Mouse (Mus musculus): Measurements from ENCODE around the gene Ccl2. TPM values are rescaled to one million over a fixed set of nuclear protein-coding genes. Genes with fewer than 3 reads are reported as not detected.

Gene Ccl2
- polyA plus RNA-seq, 1 experiment, result not detected

DNA sequence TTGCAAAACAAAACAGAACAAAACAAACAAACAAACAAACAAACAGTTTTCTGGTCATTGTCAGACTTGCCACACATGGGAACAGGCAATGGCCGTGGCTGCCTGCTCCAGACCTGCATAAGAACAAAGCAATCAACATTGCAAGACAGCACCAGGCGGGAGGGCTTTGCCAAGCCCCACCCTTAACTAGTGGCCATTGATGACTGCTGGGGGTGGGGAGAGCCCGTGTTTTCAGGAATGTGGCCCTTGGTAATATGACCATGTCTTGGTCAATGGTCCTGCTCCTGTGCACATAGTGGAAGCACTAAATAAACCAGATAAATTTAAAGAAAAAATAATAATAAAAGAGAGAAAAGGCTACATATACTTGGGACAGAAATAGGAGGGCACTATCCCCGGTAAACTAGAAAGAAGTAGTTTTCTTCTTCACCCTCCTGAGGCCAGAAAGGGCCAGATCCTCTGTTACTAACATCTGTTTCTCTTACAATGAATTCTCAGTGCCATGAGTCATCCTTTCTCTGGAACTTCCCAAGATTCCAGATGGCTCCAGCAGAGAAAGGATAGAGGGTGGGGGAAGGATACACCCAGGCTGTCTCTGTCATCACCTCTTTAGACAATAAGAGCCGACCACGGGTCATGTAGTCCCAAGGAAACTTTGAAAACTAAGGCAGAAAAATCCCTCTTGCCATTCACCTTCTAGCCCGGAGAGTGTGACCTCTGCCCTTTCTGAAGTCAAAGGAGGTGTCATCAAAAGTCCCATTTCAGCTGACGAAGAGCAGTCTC is 23.8 kb upstream of the Ccl2 start:
- WGBS, result 61% methylated on average over 8 of the region's 8 CpGs
- no peak overlapping the region for H3K27ac ChIP-seq (ENCODE audit: insufficient read depth, low read depth, low read length)
- H3K4me3 ChIP-seq (ENCODE audit: insufficient read depth, low read depth, low read length), result no peak overlapping the region
- no peak for TF ChIP-seq CTCF (IDR thresholded peaks at IDR 0.05; ENCODE audit: insufficient read depth, low read depth, low read length)
- peaks cover 2% of the 10 kb centered on the region; the same call in 1 of the 2 replicates for H3K4me1 ChIP-seq (ENCODE audit: control insufficient read depth, insufficient read depth, low read length)

DNA sequence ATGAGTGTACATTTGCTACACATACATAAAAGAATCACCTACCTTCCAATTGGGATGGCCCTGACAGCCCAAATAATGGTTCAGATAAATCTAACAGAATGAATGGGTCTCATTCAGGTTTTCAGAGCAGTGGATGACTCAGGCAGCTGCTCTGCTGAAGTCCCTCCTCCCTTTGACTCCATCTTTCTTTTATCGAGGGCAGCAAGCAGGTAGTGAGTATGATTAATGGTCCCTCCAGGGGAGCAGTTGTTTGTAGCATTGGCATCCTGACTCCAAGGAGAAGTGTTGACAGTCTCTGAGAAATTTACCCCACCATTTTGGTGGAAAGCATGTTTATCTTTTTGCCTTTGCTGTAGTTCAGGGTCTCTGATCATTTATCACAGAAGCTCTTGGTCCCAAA is 21.6 kb upstream of the Ccl2 start:
- TF ChIP-seq CTCF (IDR thresholded peaks at IDR 0.05; ENCODE audit: insufficient read depth, low read depth, low read length), result no peak
- no peak for TF ChIP-seq POLR2A (IDR thresholded peaks at IDR 0.05; ENCODE audit: insufficient read depth, low read depth, low read length)
- Histone ChIP-seq H3K4me1 (ENCODE audit: control insufficient read depth, insufficient read depth, low read length) (peaks cover 2% of the 10 kb centered on the region; the same call in 1 of the 2 replicates), H3K4me3 (ENCODE audit: insufficient read depth, low read depth, low read length) (no peak overlapping the region), H3K27ac (ENCODE audit: insufficient read depth, low read depth, low read length) (no peak overlapping the region)
- WGBS, result 67% methylated on average over 1 of the region's 1 CpGs

GRCm38 (mm10) chr11:82015066-82015465 is 20.3 kb upstream of the Ccl2 start:
- 74% methylated on average over 2 of the region's 2 CpGs for WGBS
- Histone ChIP-seq H3K4me1 (ENCODE audit: control insufficient read depth, insufficient read depth, low read length) (peaks cover 2% of the 10 kb centered on the region; the same call in 1 of the 2 replicates), H3K4me3 (ENCODE audit: insufficient read depth, low read depth, low read length) (no peak overlapping the region), H3K27ac (ENCODE audit: insufficient read depth, low read depth, low read length) (no peak overlapping the region)
- TF ChIP-seq POLR2A (IDR thresholded peaks at IDR 0.05; ENCODE audit: insufficient read depth, low read depth, low read length) (no peak), CTCF (IDR thresholded peaks at IDR 0.05; ENCODE audit: insufficient read depth, low read depth, low read length) (no peak)

- Histone ChIP-seq H3K4me1 (ENCODE audit: control insufficient read depth, insufficient read depth, low read length) (peaks cover 2% of the 10 kb centered on the region; the same call in 1 of the 2 replicates), H3K27ac (ENCODE audit: insufficient read depth, low read depth, low read length) (no peak overlapping the region), H3K4me3 (ENCODE audit: insufficient read depth, low read depth, low read length) (no peak overlapping the region)
- TF ChIP-seq CTCF (IDR thresholded peaks at IDR 0.05; ENCODE audit: insufficient read depth, low read depth, low read length), result no peak
- TF ChIP-seq POLR2A (IDR thresholded peaks at IDR 0.05; ENCODE audit: insufficient read depth, low read depth, low read length), result no peak
- 87% methylated on average over 3 of the region's 3 CpGs for WGBS
Observed at GRCm38 (mm10) chr11:82016181-82016780, 19.1 kb upstream of the Ccl2 start.

DNA sequence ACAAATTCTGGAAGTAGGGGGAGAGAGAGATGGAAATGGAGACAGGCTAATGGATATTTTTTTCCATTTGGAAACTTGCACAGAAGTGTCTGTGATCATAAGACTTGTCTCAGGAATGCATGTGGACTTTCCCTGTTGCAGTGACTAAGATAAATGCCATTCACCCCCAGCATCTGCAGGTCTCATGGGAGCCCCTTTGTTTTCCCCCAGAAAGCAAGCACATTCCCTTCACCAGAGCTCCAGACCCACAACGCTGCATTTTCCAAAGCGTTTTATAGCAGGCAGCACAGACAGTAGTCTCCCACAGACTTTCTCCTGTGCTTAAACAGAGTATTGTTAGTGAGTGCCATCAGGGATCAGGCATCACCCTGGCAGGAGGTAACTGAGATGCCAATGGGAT is 16.0 kb upstream of the Ccl2 start:
- WGBS, result 63% methylated on average over 2 of the region's 2 CpGs
- Histone ChIP-seq H3K27ac (ENCODE audit: insufficient read depth, low read depth, low read length) (no peak overlapping the region), H3K4me3 (ENCODE audit: insufficient read depth, low read depth, low read length) (no peak overlapping the region), H3K4me1 (ENCODE audit: control insufficient read depth, insufficient read depth, low read length) (no peaks in the 10 kb centered on the region)
- no peak for TF ChIP-seq POLR2A (IDR thresholded peaks at IDR 0.05; ENCODE audit: insufficient read depth, low read depth, low read length)
- TF ChIP-seq CTCF (IDR thresholded peaks at IDR 0.05; ENCODE audit: insufficient read depth, low read depth, low read length), result no peak

DNA sequence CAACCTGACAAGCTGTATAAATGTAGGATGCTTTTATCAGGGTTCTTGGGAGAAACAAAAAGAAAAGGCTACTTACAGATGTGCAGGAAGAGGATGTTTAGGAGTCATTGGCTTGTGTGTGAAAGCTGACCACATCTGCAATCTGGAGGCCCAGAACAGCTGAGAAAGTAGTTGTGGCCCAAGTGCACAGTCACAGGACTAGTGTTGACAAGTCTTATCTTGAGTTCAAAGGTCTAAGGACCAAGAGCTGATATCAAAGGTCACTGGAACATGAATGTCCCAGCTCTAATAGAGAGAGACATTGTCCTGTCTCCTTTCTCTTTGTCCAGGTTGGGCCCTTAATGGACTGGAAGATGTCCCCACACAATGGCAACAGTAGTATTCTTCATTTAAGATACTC is 15.6 kb upstream of the Ccl2 start:
- no peak overlapping the region for H3K4me3 ChIP-seq (ENCODE audit: insufficient read depth, low read depth, low read length)
- H3K4me1 ChIP-seq (ENCODE audit: control insufficient read depth, insufficient read depth, low read length), result no peaks in the 10 kb centered on the region
- H3K27ac ChIP-seq (ENCODE audit: insufficient read depth, low read depth, low read length), result no peak overlapping the region
- TF ChIP-seq POLR2A (IDR thresholded peaks at IDR 0.05; ENCODE audit: insufficient read depth, low read depth, low read length), result no peak
- TF ChIP-seq CTCF (IDR thresholded peaks at IDR 0.05; ENCODE audit: insufficient read depth, low read depth, low read length), result no peak

DNA sequence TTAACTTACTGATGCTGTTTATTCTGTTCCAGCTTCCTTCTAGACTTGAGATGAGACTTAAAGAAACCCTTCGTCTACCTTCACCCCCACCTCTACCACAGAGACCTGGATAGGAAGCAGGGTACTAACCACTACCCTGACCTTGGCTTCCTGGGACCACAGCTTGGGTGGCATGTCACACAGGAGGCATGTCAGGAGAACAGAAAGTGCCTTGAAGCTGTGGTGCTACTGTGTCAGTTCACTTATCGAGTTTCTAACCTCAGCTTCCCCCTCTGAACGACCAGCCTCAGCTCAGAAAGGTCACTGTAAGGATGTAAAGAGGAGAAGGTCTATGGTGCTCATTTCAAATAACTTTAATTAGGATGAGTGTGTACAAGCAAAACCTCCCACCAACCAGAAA is 14.0 kb upstream of the Ccl2 start:
- H3K4me3 ChIP-seq (ENCODE audit: insufficient read depth, low read depth, low read length), result no peak overlapping the region
- TF ChIP-seq CTCF (IDR thresholded peaks at IDR 0.05; ENCODE audit: insufficient read depth, low read depth, low read length) (no peak), POLR2A (IDR thresholded peaks at IDR 0.05; ENCODE audit: insufficient read depth, low read depth, low read length) (no peak)
- WGBS, result 80% methylated on average over 3 of the region's 3 CpGs
- no peak overlapping the region for H3K27ac ChIP-seq (ENCODE audit: insufficient read depth, low read depth, low read length)
- H3K4me1 ChIP-seq (ENCODE audit: control insufficient read depth, insufficient read depth, low read length), result no peaks in the 10 kb centered on the region

DNA sequence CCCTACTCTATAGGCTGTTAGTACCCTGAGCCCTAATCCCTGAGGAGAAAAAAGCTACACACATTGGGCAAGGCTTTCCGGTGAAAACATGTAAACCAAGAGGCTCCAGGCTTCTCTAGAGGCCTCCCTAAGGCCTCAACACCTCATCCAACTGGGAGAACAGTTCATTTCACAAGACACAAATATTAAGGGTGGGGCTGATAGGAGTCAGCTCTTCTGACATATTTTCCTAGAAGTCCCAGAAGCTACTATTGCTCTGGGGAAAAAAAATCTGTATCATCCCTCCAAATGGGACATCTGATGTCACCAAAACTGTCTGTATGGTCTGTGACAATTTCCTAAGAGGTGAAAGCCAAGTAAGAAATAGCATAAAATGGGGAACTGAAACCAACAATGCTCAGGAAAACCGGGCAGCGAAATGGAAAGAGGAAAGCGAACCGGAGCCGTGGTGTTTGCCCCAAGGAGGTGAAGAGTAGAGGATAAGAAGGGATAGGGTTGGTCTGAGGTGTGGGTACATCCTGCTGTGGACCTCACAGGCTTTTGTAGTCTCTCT is 12.8 kb upstream of the Ccl2 start:
- no peaks in the 10 kb centered on the region for H3K4me1 ChIP-seq (ENCODE audit: control insufficient read depth, insufficient read depth, low read length)
- no peak overlapping the region for H3K4me3 ChIP-seq (ENCODE audit: insufficient read depth, low read depth, low read length)
- WGBS, result 93% methylated on average over 6 of the region's 6 CpGs
- TF ChIP-seq POLR2A (IDR thresholded peaks at IDR 0.05; ENCODE audit: insufficient read depth, low read depth, low read length) (no peak), CTCF (IDR thresholded peaks at IDR 0.05; ENCODE audit: insufficient read depth, low read depth, low read length) (no peak)
- H3K27ac ChIP-seq (ENCODE audit: insufficient read depth, low read depth, low read length), result no peak overlapping the region

GRCm38 (mm10) chr11:82023769-82024168 is 11.6 kb upstream of the Ccl2 start:
- Histone ChIP-seq H3K4me1 (ENCODE audit: control insufficient read depth, insufficient read depth, low read length) (no peaks in the 10 kb centered on the region), H3K27ac (ENCODE audit: insufficient read depth, low read depth, low read length) (no peak overlapping the region), H3K4me3 (ENCODE audit: insufficient read depth, low read depth, low read length) (no peak overlapping the region)
- 82% methylated on average over 4 of the region's 4 CpGs for WGBS
- TF ChIP-seq CTCF (IDR thresholded peaks at IDR 0.05; ENCODE audit: insufficient read depth, low read depth, low read length) (no peak), POLR2A (IDR thresholded peaks at IDR 0.05; ENCODE audit: insufficient read depth, low read depth, low read length) (no peak)
